Mouse (Mus musculus): ENCODE data around the gene Calr. TPM values are rescaled to one million over a fixed set of nuclear protein-coding genes. Genes with fewer than 3 reads are reported as not detected.

Calr gene
- 100 to 1,000 TPM; 632 to 634 TPM for total RNA-seq (2023)

GRCm38 (mm10) chr8:84846722-84847572 lies at the start of gene Calr:
TSS of gene Calr (minus strand) at chr8:84846934.

DNA sequence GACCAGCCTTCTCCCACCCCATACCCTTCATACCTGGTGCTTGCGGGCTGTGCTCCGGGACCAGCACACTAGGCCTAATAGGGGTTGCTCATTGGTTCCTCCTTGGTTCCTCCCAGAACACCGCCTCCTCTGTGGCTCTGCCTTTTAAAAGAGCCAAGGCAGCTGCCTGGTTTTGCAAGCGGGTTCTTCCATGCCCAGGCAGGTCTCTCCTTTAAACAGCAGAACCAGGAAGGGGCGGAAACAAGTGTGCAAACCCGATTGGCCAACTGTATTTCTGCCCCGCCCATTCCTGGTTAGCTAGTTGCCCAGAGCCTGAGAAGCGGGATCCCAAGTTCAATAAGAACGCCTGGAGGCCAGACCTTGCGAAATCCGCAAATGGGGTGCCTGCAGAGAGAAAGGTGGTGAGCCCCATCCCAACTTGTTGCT lies 47.0 kb upstream of the Calr start, which contains the start of gene Gcdh:
Gene Gcdh, minus strand, starts transcription at position 213 of the 426 bp plus-strand sequence.

DNA sequence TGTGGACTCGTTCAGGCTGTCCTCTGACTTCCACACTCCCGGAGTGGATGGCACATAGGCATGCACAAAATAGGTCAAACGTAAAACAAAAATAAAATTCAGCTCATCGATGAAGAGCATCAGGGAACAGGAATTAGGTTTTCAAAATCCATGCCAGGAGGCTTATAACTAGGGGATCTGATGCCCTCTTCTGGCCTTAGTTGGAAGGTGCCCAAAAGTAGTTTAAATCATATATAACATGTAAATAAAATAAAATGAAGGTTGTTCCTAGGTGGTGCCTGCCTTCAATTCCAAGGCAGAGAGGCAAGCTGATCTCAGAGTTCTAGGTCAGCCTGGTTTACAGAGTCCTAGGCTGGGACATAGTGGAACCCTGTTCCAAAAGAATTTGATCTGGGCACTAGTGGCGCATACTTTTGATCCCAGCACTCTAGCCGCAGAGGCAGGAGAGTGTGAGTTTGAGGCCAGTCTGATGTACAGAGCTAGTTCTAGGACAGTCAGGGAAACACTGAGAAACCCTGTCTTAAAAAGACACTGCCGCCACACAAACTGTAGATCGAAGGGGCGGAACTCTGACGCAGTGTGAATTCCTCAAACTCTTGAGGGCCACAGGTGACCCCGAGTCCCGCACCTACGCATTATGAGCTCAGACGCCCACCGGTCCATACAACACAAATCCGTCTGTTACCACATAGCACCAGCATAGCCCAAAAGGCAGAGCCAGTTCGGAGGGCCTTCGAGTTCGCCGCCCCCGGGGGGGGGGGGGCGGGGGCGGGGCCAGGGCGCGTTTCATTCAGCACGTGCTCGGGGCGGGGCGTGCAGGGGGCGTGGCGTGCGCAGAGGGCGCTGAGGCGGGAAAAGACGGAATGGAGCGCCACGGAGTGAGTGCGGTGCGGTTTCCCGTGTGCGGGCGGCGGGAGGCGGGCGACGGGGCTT lies 24.9 kb upstream of the Calr start, which contains the start of gene Syce2:
Gene Syce2, plus strand, starts transcription at position 736 of the 933 bp plus-strand sequence.

DNA sequence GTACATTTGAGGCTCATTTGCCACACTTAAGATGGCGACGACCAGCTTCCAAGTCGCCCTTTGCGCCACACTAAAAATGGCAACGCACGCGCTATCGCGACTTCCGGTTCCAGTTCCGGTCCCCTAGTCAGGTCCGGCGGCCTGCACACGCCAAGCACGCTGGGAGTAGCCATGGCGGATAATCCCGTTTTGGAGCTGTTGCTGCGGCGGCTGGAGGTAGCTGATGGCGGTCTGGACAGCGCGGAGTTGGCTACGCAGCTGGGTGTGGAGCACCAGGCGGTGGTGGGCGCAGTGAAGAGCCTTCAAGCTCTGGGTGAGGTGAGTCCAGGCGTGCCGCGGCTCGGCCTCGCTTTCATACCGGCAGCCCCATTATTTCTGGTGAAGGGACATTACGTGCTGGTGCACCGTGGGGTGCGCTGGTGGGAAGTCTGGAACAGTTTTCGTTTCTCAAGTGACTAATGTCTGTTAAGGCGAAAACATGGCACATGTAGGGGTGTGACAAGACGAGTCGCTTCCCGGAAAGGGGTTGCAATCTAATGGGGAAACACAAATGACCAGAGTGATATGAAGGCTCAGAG lies 10.2 kb upstream of the Calr start, which contains the start of gene Farsa:
Gene Farsa, plus strand, starts transcription at position 126 of the 578 bp plus-strand sequence.

DNA sequence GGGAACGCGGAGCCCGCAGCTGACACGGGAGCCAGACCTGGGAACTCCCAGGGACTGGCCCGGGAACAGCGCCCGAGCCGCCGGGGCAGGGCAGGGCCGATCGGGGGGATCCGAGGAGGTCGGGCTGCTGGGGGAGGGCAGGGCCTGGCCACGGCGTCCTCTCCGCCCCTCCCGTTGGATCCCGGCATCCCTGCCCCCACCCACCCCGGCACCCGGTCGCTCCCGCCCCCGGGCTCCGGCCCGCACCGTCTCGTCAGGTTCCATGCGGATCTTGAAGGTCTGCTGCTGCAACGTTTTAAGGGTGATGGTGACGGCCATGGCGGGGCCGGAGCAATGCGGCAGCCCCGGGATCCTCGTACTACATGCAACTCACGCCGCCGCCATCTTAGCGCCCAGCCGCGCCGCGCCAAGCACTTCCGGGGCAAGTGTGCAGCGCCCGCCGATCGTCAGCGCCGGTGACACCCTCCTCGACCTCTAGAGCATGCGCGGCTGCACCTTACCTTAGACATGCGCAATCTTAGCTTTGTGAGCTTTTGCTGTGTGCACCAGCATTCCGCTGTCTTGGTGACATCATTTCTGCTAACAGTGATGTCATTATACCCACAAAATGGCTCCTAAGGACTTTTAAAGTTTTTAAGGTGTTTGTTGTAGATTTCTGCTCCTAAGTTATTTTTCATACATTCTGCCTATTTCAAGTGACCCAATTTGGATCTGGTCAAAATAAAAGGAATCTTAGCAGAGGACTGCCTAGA lies 6.3 kb downstream of the Calr start, which contains the start of gene Rad23a:
Gene Rad23a, minus strand, starts transcription at position 418 of the 752 bp plus-strand sequence.

GRCm38 (mm10) chr8:84831490-84831889 lies 15.2 kb downstream of the Calr start, which contains the start of gene Gadd45gip1:
TSS of gene Gadd45gip1 (plus strand) at chr8:84831522.

DNA sequence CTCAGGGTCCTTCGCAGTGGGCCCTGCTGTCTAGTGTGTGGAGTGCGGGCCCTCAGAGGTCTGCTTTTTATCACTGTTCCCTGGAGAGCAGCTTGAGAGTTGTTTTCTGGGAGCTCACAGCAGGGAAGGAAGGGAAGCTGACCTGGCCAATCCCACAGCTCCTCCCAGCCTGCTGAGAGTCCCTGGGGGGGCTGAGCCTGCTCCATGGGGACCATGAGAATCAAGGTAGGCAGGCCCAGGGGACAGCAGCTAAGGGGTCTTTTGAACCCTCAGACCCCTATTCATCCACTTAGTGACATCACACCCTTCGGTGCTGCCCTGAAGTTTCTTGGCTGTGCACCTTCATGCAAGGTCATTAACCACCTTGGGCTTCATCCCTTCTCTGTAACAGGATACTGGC lies 24.0 kb downstream of the Calr start, which contains the start of gene Dand5:
Gene Dand5, minus strand, starts transcription at position 101 of the 400 bp plus-strand sequence.

GRCm38 (mm10) chr8:84799999-84800831 lies 46.5 kb downstream of the Calr start, which contains the start of gene Nfix:
TSS of gene Nfix (minus strand) at chr8:84800344.

Other genes starting within 250 kb of the Calr start
- 100 to 1,000 TPM; 572 to 666 TPM for gene Ier2, start 184.1 kb downstream of the Calr start, total RNA-seq (2023)
- gene Trmt1, start 160.6 kb downstream of the Calr start, total RNA-seq (2023), result 10 to 100 TPM; 60.9 to 69.0 TPM
- gene Nacc1, start 159.1 kb downstream of the Calr start, total RNA-seq (2023), result 10 to 100 TPM; 41.9 to 47.7 TPM
- gene Lyl1, start 145.5 kb downstream of the Calr start, total RNA-seq (2023), result 100 to 1,000 TPM; 186 to 189 TPM
- 10 to 100 TPM; 16.5 to 21.5 TPM for gene G430095P16Rik, start 123.9 kb downstream of the Calr start, total RNA-seq (2023)
- gene Nfix, start 46.6 kb downstream of the Calr start, total RNA-seq (2023), result 10 to 100 TPM; 63.7 to 72.8 TPM
- gene Dand5, start 24.1 kb downstream of the Calr start, total RNA-seq (2023), result 1 to 10 TPM; 2.0 to 3.1 TPM
- gene Gadd45gip1, start 15.4 kb downstream of the Calr start, total RNA-seq (2023), result 10 to 100 TPM in 1 of 2 experiments, 1 to 10 TPM in 1; 8.9 to 10.1 TPM
- 10 to 100 TPM; 52.4 to 52.7 TPM for gene Rad23a, start 6.3 kb downstream of the Calr start, total RNA-seq (2023)
- gene Farsa, start 10.1 kb upstream of the Calr start, total RNA-seq (2023), result 10 to 100 TPM; 43.6 to 47.8 TPM
- gene Syce2, start 25.2 kb upstream of the Calr start, total RNA-seq (2023), result 1 to 10 TPM; 4.1 to 5.1 TPM
- 1 to 10 TPM; 7.1 to 9.3 TPM for gene Gcdh, start 47.0 kb upstream of the Calr start, total RNA-seq (2023)
- not detected for gene Klf1, start 55.0 kb upstream of the Calr start, total RNA-seq (2023)
- 10 to 100 TPM; 61.0 to 66.0 TPM for gene Dnase2a, start 61.6 kb upstream of the Calr start, total RNA-seq (2023)
- gene Mast1, start 90.4 kb upstream of the Calr start, total RNA-seq (2023), result under 1 TPM; 0.29 to 0.33 TPM
- not detected for gene Rtbdn, start 100.1 kb upstream of the Calr start, total RNA-seq (2023)
- not detected for gene Gm49661, start 122.5 kb upstream of the Calr start, total RNA-seq (2023)
- 100 to 1,000 TPM; 104 to 107 TPM for gene Prdx2, start 122.7 kb upstream of the Calr start, total RNA-seq (2023)
- 10 to 100 TPM; 28.9 to 32.3 TPM for gene Rnaseh2a, start 122.8 kb upstream of the Calr start, total RNA-seq (2023)
- 1,000 to 10,000 TPM; 1,590 to 1,695 TPM for gene Junb, start 131.8 kb upstream of the Calr start, total RNA-seq (2023)
- 1 to 10 TPM; 2.8 to 3.2 TPM for gene Hook2, start 143.7 kb upstream of the Calr start, total RNA-seq (2023)
- not detected for gene Best2, start 167.6 kb upstream of the Calr start, total RNA-seq (2023)
- gene Asna1, start 178.3 kb upstream of the Calr start, total RNA-seq (2023), result 10 to 100 TPM; 65.2 to 76.3 TPM
- gene Trir, start 179.9 kb upstream of the Calr start, total RNA-seq (2023), result 100 to 1,000 TPM; 154 to 166 TPM
- 10 to 100 TPM; 37.3 to 54.7 TPM for gene Tnpo2, start 190.0 kb upstream of the Calr start, total RNA-seq (2023)
- 1 to 10 TPM; 4.2 to 6.3 TPM for gene Fbxw9, start 213.1 kb upstream of the Calr start, total RNA-seq (2023)
- gene Gm5741, start 221.0 kb upstream of the Calr start, total RNA-seq (2023), result not detected
- gene Dhps, start 224.8 kb upstream of the Calr start, total RNA-seq (2023), result 10 to 100 TPM; 55.7 to 74.6 TPM
- 10 to 100 TPM; 53.5 to 54.8 TPM for gene Wdr83os, start 233.8 kb upstream of the Calr start, total RNA-seq (2023)
- 10 to 100 TPM in 1 of 2 experiments, 1 to 10 TPM in 1; 8.9 to 14.2 TPM for gene Wdr83, start 234.4 kb upstream of the Calr start, total RNA-seq (2023)
- gene Man2b1, start 236.3 kb upstream of the Calr start, total RNA-seq (2023), result 100 to 1,000 TPM; 386 to 392 TPM